Mouse (Mus musculus): ENCODE data around the gene Slamf7. TPM values are rescaled to one million over a fixed set of nuclear protein-coding genes. Genes with fewer than 3 reads are reported as not detected.

Slamf7 gene
- total RNA-seq, 2 experiments from 2014 or later: not detected

DNA sequence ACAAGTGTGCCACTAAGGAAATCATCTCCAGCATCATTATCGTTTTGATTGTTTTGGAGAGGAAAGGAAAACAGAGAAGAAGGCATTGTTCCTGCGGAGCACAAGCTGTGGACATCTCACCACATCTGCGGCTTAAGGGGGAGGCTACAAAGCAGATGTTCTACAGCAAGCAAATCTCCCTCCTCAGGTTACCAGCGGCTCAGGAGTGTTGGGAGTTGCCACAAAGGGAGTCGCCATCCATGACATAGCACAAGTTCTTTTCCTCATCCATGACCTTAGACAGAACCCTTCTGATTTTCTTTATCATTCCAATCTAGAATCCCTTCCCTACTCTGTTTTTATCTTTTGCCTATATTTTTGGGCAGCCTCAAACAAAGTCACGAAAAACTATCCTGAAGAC, 17.1 kb downstream of the Slamf7 start:
- no peak for DNase-seq

DNA sequence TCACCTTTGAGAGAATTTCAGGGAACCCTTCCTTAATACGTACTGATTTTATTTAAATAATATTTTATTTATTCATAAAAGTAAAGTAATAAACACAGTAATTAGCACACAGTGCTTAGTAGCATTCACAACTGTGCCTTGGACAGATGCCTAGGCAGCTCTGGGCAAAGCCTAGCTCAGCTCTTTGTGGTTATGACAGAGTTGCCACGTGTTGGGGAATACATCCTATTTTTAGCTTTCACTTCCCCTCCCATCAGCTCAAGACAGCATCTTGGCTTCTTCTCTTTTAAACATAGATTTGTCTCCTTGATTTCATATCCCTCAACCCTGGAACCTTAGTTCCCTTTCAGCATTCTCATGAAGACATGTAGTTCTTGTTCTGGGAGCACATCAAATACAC, 21.4 kb downstream of the Slamf7 start:
- DNase-seq: peak in 1 of 2 experiments; percentile 12

DNA sequence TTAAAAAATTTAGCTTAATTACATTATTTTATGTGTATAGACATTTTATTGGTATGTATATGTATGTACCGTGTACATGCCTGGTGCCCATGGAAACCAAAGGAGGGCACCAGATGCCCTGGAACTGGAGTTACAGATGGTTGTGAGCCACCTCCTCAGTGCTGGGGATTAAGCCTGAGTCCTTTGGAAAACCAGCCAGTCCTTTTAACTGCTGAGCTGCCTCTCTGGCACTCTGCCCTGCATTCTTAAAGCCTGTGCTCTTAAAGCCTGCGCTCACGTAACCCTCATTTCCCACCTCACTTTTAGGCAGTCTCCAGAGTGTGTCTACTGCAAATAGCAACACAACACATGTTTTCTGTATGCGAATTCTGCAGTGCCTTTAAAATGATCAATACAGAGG, 21.9 kb downstream of the Slamf7 start:
- peak in 1 of 2 experiments; percentile 6 for DNase-seq

DNA sequence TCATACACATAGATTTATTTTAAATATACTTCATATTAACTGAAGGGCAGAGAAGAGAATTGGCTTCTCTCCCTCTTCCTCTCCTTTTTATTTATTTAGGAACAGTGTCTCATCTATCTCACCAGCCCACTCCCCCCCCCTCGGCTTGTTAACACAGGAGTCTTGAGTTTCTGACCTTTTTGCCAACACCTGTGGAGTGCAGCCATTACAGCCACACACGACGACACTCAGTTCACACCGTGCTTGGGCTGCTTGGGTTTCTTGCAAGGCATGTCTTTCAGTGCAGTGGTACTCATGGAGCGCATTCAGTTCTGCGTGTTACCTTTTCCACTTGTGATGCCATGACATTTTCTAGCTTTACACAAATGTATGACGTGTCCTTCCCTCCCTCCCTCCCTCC, 22.8 kb downstream of the Slamf7 start:
- no peak for DNase-seq

DNA sequence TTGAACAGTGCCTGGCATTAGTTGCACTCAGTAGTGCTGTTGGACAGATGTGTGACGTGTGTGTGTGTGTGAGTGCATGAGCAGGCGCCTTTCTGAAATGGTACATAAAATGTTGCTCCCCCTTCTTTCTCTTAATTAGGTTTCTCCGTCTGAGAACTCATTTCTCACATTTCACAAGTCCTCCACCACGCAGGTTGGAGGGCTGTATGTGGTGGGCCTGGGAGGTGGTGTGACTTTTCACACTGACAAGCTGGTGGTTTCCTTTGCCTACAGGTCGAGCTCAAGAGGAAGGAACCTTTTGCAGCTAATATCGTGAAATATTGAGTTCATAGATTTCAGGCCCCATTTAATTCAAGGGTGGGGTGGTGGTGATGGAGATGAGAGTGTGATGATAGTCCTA, 23.7 kb downstream of the Slamf7 start:
- no peak for DNase-seq

DNA sequence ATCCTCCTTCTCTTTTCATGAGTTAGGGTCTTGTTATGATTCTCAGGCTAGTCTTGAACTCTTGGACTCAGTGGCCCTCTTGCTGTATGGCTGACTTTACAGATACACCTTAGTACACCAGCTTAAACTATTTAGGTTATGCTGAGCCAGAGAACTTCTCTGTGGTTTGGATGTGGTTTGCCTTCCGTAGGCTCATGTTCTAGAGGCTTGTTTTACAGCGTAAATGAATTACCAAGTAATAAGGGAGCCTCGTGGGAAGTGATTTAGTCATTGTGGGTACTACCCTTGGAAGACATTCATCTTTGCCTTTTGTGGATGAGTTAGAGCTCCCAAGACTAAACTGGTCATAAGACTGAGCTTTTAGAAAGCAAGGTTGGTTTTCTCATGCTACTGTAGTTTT, 25.0 kb downstream of the Slamf7 start:
- no peak for DNase-seq

DNA sequence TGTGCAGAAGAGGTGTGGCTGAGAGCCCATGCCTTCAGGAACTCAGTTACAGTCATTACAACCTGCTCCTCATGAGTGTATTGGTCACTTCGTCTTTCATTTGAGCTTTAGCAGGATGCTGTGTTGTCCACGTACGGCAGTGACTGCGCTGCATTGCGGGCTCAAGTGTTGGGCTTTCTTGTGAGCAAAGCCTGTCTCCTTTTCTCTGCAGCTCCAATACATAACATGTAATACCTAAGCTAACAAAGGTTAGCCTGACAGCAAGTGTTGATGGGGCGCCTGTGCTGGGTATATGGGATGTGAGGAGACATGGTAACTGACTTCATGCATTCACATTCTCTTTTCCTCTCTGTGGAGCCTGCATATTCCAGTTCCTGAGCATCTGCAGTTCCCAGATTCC, 32.7 kb downstream of the Slamf7 start:
- no peak for DNase-seq

DNA sequence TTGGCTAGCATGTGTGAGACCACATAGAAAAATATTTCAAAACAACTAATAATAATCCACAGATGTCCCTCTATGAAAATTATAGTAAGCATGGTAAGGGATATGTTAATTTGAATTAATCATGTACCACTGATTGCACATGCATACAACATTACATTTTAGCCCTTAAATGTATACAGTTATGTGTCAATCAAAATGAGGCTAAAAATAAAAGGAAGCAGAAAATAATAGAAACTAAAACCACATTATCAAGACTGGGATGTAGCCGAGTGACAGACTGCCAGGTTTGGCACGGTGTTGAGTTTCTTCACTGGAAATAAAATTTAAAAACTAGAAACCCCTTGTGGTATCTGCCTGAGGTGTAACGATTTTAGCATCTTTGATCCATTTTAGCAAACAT, 33.2 kb downstream of the Slamf7 start:
- no peak for DNase-seq

DNA sequence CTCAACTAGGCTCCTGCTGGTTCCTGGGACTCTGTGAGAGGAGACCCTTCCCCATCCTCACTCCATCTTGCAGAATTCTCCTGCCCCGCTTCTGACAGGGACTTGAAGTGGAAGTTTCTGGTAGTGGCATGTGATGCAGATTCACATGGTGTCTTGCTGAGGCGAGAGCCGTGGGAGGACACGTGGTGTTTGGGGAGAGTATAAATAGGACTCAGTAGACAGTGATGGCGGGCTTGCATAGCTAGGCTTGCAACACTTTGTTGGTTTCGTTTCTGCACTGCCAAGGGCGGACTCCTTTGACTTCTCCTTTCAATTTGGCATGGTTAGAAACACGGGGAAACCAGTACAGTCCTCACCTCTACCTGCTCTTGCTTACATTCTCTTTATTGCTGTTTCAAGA, 33.8 kb downstream of the Slamf7 start:
- peak in 1 of 2 experiments; percentile 5 for DNase-seq

DNA sequence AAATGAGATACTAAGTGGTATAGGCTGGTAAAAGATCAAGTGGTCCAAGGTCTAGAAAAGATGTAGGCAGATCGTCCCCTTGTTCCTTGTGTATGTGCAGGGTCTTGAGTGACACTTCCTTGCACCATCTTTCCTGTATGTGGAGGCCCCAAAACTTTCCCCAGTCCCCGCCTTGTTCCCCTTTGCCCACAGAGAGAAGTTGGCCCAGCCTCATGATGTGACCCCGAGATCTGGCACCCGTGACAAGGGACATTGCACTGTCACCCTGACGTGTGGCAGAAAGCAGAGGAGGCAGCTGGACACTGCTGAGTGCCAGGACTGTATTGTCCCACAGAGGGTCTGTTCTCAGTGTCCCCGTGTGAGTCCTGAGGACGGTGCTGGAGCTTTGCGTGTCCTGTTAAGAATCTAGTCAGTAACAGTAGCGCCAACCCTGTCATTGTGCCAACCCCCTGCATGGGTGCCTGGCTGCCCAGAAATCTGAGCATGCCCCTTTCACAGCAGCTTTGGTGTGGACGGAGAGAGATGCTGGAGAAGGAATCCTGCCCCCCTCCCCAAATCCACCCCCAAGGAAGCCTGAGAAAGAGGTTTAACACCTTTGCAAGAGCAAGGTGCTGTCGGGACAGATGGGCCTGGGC, 35.8 kb downstream of the Slamf7 start:
- no peak for DNase-seq

DNA sequence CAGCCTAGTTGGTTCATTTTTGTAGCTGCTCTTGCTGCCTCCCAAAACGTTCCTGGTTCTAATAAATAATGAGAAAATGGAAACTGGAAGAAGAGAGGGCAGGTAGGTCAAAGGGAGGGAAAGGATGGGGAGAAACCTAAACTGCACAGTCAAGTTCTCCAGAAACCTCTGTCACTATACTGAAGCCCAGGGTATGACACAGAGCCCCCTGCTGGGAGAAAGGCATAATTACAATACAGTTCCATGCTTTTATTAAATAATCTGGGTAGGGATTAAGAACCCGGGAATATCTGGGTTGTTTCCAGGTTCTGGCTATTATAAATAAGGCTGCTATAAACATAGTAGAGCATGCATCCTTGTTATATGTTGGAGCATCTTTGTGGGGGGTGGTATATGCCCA, 38.9 kb downstream of the Slamf7 start:
- DNase-seq: no peak

DNA sequence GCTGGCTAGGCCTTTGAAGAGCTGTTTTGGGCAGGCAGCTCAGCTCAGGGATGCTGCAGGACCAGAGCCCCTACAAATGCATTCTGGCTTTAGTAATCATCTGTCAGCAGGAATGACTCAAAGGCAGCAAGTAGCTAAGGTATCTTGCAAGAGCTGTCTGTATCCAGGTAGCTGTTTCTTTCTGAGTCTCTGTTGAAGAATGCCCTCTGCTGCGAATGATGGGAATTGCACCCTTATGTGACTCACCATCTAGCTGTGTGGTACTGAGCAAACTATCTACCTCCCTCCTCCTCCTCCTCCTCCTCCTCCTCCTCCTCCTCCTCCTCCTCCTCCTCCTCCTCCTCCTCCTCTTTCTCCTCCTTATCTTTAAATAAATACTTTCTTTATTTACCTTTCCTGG, 42.1 kb downstream of the Slamf7 start:
- no peak for DNase-seq

DNA sequence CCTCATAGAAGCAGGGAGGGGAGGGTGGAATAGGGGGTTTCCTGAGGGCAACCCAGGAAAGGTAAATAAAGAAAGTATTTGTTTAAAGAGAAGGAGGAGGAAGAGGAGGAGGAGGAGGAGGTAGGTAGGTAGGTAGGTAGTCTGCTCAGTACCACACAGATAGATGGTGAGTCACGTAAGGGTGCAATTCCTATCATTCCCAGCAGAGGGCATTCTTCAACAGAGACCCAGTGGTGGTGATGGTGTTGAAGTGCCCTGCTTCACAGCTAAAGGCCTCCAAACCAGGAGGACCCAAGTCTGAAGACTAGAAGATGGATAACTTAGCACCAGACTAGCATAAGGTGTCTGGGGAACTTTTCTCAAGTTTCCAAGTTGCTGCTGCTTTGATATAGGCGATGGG, 42.8 kb downstream of the Slamf7 start:
- DNase-seq: no peak

DNA sequence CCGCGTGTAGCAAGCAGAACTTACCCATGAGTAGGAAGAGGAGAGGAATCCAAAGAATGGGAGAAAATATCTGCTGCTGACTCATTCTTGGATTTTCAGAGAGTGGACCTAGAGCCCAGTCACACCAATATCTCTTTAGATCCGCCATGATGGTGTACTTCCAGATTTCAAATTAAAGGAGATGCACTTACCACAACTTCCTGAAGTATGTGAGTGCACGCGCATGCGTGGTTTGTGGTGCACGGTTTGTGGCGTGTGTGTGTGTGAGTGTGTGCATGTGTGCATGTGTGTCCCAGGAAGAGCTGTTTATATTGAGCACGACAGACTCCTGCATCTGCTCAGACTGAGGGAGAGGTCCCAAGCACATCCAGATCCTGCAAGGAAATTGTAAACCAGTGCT, 45.7 kb downstream of the Slamf7 start, which contains the start of gene Ly9:
Gene Ly9, minus strand, starts transcription at position 235 of the 400 bp plus-strand sequence.
- no peak for DNase-seq

DNA sequence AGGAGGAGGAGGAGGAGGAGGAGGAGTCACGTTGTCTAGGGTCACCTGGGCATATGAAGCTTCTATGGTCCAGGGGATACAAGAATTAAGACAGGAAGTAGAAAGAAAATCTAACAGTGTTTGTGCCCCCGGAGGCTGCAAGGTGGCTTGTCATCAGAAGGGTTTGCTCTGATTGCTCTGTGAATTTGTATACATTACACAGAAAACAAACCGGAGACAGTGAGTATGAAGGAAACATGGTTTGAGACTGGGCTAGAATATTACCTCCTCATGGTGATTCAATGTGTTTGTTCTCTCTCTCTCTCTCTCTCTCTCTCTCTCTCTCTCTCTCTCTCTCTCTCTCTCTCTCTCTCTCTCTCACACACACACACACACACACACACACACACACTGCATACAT, 46.2 kb downstream of the Slamf7 start:
- DNase-seq: no peak

DNA sequence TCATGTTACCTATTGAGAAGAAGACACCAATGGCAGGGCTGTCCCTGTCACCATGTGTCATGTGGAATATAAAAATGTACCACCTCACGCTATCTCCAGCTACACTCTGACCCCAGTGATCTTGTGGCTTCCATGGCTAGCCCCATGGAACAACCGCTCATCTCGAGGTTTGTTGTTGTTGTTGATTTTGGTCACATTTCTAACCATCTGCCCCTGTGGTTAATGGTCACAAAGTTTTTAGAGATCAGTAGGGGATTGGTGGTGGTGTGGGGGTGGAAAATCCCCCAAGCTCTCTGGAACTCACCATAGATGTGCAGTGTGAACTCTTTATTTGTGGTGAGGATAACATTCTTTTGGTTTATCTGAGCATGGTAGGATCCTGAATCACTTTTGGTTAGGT, 48.1 kb downstream of the Slamf7 start:
- no peak for DNase-seq

DNA sequence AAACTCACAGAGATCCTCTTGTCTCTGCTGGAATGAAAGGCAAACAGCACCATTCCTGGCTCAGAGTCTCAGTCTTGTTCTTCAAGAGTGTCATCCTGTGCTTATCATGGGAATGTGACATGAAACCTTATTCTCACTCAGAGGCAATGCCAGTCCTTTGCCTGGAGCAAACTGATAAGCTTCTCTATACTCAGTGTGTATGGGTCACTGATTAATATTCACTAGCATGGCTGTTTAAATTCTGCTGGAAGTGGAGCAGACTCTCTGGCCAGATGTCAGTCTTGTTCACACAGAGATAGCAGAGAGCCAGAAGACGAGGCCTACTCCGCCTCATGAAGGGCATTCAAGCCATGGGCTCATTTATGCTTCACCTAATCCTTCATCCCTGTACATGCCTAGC, 68.3 kb downstream of the Slamf7 start:
- no peak for DNase-seq

Small RNAs within 50 kb of the gene (microRNA-seq; reads per million reads assigned to microRNA genes)
- gene Mir7683: 0 reads per million in 2 experiments

Other genes starting within 250 kb of the Slamf7 start
- gene Usf1, start 241.7 kb downstream of the Slamf7 start, total RNA-seq (2021): 100 to 1,000 TPM; 114 to 132 TPM
- 1 to 10 TPM; 4.1 to 5.9 TPM for gene Tstd1, start 234.2 kb downstream of the Slamf7 start, total RNA-seq (2021)
- 1 to 10 TPM; 5.0 to 6.6 TPM for gene F11r, start 215.5 kb downstream of the Slamf7 start, total RNA-seq (2021)
- 1 to 10 TPM; 6.8 to 7.1 TPM for gene Alyref2, start 149.6 kb downstream of the Slamf7 start, total RNA-seq (2021)
- gene Itln1, start 117.7 kb downstream of the Slamf7 start, total RNA-seq (2021): not detected
- not detected for gene Cd244a, start 93.8 kb downstream of the Slamf7 start, total RNA-seq (2021)
- gene Ly9, start 45.6 kb downstream of the Slamf7 start, total RNA-seq (2021): not detected
- gene Cd48, start 29.0 kb upstream of the Slamf7 start, total RNA-seq (2021): under 1 TPM in 1 of 2 experiments, not detected in 1; 0.77 TPM
- gene Slamf1, start 114.1 kb upstream of the Slamf7 start, total RNA-seq (2021): under 1 TPM; 0.10 to 0.17 TPM
- gene Cd84, start 186.7 kb upstream of the Slamf7 start, total RNA-seq (2021): 1 to 10 TPM; 1.6 to 2.0 TPM
- not detected for gene Gm10521, start 242.6 kb upstream of the Slamf7 start, total RNA-seq (2021)

All from layer of hippocampus, postnatal 36 days (tissue).